Mouse (Mus musculus): ENCODE results near the gene Bicdl2.

GRCm38 (mm10) chr17:23683856-23684672, 23.8 kb downstream of the Bicdl2 start, which contains the start of gene Cldn9:
- TF ChIP-seq CTCF (IDR thresholded peaks at IDR 0.05; ENCODE audit: extremely low read depth, insufficient read depth, low read length) = no peak
- no peak for TF ChIP-seq POLR2A (IDR thresholded peaks at IDR 0.05; ENCODE audit: extremely low read depth, insufficient read depth, low read length)
